Mouse (Mus musculus): ENCODE results near the gene Mall.

GRCm38 (mm10) chr2:127683687-127684331 is 45.9 kb downstream of the Mall start:
- TF ChIP-seq CTCF (conservative IDR thresholded peaks at IDR 0.05; ENCODE audit: low read length) (peak; percentile 91), NANOG (IDR thresholded peaks at IDR 0.05; ENCODE audit: borderline replicate concordance, low read length) (no peak)
